Mouse (Mus musculus): Measurements from ENCODE around the gene Lpin1. TPM values are rescaled to one million over a fixed set of nuclear protein-coding genes. Genes with fewer than 3 reads are reported as not detected.

Lpin1 gene
- total RNA-seq, 2 experiments from 2014 or later, result 76.2 to 163 TPM

DNA sequence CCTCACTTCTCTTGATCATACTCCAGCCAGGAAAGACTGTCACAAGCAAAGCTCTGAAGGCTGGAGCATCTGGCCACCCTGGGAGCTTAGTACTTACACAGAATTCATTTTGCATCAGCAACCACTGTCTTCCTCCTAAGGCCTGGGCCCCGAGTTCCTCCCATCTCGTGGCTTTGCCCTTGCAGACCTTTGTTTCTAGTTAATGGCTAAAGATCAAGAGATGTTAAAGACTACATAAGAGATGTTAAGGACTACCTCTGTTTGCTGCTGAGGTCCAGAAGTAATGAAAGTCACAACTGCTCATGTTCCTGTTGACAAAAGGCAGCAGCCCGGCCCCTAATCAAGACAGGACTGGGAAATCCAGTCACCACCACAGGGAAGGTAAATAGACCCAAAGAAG, 82.8 kb downstream of the Lpin1 start:
- no peak for DNase-seq

DNA sequence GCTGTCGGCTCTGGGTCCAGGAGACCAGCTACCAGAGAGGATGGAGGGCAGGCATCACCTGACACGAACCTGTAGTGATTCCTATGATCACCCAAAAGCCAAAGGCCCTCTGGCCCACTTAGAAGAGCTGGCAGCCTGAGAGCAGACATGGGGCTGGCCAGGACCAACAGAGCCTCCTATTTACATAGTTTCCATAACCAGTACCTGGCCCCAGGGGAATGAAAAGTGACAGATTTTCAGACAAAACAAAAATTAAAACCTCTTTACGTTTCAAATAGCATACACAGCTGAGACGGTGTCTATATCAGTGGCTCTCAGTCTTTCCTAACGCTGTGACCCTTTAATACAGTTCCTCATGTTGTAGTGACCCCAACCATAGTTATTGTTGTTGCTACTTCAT, 83.9 kb downstream of the Lpin1 start:
- DNase-seq, result no peak

DNA sequence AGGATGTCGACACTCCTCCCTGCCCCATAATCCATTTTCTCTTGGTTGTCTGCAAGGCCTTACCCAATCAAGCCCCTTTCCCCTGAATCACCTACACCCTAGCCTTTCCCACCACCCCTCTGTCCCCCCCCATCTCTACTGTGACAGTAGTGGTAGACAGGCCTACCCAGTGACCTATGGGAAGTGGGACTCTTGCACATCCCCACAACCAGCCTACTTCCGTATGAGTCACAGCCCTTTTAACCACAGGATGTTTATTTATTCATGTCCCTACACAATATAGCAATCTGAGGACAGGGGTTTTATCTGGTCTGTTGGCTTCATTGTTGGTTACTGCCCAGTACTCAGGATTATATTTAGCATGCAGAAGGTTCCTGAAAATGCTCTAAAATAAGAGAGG, 84.6 kb downstream of the Lpin1 start:
- DNase-seq, result no peak

DNA sequence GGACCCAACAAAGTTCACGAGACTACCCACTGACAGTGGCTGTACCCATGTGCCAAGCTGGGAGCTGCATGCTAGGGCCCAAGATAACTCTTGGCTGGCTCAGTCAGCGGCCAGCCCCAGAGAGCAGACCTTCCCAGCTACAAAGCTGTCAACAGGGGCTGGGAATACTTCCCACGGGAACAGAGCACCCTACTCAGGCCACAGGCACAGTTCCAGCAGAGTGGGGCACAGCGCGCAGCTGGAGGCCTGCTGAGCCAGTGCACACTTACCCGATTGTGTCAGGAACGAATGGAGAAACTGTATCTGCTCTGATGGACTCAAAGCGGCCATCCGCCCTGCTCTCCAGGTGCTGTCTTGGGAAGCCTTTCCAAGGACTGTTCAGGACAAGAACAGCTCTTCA, 95.6 kb downstream of the Lpin1 start:
- no peak for DNase-seq

DNA sequence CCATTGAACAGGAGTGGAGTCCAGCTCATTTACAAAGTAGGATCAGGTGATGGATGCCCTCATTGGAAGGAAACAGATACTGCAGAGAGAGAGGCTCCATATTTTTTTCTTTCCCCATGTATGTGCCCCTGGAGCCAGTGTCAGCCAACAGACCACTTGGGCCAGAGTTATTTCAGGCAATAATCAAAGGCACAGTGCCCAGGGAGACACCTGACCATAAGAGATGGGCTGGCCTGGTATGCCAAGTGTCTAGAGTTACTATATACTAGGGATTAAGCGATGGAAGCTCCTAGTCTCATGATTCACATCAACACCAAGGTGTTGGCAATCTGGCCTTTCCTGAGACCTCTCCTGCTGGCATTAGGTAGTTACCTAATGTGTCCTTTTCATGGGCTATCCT, 97.8 kb downstream of the Lpin1 start:
- no peak for DNase-seq

DNA sequence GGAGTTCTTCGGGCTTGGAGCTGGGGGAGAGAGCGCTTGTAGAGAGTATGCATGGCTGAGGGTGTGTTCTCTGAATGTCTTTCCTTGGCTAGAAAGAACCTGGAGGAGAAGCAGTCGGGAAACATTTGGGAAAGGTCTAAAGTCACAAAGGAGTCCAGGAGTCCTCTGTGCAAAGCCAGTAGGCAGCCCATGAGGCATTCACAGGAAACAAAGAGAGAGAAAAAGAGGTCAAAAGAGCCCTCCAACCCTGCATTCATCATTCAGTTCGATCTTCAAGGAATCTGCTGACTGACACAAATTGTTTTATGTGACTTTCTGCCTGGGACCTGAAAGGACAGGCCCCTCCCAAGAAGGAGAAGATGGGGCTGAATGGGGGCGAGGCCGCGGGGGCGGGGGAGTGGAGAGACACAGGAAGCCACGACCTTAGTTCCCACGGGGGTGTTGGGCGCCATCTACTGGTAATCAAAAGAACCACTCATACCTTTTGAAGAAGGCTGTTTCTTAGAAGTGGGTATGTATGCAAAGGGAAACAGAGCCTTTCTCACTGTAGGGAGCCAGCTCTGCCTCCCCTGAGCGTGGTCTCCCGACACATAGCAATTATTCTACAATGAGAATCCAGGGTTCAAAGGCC, 101.5 kb downstream of the Lpin1 start:
- peak; percentile 65 for DNase-seq

DNA sequence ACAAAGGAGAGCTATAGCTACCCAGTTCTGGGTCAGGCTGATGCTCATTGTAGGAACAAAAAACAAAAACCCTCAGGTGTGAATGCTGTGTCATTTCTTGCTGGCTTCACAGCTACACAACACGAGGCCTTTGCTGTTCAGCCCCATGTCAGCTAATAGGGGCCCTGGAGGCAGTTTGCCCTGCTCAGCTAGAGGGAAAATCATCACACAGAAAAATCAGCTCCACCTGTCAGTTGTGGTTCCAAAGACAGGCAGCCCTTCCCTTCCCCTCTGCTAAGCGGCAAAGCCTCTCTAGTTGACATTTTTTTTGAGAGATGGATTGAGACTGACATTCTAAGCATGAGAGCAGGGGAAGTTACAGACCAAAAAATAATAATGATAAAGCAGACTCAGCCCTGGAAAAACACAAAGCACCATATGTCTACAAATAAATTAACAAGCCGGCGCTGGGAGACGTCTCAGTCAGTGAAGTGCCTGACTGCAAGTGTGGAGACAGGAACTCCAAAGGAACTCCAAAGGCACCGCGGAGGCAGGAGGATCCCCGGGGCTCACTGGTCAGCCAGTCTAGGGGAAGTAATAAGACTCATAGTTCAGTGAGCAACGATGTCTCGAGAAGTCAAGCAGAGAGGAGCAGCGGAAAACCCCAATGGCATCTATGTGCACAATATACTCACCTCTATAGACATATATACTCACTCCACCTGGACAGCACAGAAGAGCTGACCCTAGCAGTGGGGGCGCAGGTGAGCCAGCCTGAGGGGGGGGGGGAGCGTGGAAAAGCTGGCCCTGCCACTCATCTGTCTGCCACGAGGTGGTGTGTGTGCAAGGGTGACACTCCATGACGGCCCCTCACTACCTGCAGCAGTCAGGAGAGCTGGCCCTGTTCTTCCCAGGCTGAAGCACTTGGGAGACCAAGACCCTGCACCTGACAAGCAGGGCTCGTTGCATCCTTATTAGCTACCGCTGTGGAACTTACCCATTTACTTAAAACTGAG, 103.7 kb downstream of the Lpin1 start:
- no peak for DNase-seq

DNA sequence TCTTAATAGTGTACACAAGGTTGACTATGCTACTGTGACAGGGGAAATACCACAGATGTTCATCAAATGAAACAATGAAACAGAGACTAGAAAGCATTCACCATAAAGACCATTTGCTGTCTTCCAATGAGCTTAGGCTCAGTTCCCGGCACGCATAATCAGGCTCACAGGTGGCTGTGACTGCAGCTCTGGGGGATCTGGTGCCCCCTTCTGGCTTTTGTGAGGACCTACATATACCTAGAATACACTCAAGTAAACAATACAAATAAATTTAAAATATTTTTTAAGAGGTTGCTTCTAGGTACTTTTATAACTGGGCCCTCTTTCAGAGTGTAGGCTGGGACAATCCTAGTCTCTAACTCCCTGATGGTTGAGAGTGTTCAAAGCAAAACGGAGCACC, 106.5 kb downstream of the Lpin1 start:
- DNase-seq, result no peak

DNA sequence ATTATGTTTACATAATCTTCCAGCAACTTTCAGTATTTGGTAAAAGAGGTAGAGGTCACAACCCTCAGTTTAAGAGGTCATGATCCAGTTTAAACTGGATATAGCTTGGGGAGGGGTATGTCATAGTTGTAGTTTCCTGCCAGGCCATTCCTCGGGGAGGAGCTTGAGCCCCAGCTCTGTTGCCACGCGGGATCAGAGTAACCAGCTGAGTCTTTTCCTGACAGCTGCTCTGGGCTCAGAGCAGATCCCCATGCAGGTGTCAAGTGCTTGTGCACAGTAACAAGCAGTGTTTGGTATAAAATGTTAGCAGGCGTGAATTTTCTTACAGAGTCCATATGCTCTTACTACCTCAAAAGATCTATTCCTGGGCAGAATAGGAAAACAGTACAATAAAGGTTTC, 112.8 kb downstream of the Lpin1 start:
- no peak for DNase-seq

DNA sequence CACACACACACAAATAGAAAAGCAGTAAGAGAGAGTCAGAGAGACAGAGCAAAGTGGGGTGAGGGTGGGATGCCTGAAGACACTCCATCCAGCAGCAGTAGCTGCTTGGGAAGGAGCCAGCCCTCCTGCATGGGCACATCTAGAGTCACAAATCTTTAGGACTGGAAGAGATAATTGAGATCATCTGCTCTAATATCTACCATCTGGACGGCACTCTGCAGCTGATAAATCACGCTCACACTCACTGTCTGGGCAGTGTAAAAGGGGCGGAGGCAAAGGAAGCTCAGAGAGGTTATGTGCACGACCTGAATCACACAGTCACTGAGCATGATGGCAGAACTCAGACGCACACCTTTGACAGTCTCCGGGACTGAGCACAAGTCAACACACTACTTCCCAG, 118.1 kb downstream of the Lpin1 start:
- no peak for DNase-seq

DNA sequence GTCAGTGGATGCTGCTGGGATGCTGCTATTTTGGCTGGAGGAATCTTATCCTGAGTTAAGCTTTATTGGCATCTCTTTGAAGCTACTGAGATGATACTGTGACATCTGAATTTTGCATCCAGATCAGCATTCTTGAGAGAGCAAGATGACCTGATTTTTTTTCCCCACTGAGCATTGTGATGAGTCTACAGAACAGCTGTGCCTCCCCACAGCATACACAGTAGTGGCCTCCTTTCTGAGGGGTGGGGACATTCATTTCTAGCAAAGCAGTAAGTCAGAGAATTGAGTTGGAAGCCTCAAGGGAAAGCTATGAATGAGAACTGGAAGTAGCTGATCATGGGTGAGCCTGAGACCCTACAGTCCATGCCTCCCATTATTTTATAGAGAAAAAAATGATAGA, 121.9 kb downstream of the Lpin1 start:
- no peak for DNase-seq

DNA sequence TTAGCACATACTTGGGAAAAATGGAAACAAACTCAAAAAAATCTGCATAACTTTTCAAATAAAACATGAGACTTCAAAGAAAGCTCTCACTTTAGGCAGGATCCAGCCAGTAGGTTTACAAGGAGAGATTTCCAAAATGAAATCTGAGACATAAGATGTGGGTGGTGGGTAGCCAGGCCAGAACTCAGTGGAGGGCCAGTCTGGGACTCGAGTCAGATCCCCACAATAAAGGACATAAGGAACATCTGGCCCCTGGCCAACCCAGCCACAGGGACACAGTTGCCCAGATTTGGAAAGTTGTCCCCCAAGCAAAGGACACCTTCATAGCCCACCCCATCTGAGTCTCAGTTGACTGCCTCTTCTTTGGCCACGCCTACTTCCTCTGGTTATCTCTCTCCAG, 123.3 kb downstream of the Lpin1 start:
- no peak for DNase-seq

Other genes with a start within 250 kb of the Lpin1 start
- gene Ntsr2, start 42.4 kb upstream of the Lpin1 start, total RNA-seq (2021), result under 1 TPM in 1 of 2 experiments, not detected in 1; 0.60 TPM
- gene Greb1, start 189.9 kb upstream of the Lpin1 start, total RNA-seq (2021), result 10 to 100 TPM; 19.3 to 37.1 TPM
- gene E2f6, start 200.0 kb upstream of the Lpin1 start, total RNA-seq (2021), result 10 to 100 TPM; 27.5 to 43.8 TPM